Mouse (Mus musculus): ENCODE measurements around the gene Calhm1.

GRCm38 (mm10) chr19:47176916-47177505 lies 33.0 kb upstream of the Calhm1 start:
- TF ChIP-seq CTCF (IDR thresholded peaks at IDR 0.05; ENCODE audit: control insufficient read depth, insufficient read depth, insufficient read length) (no peak), USF1 (IDR thresholded peaks at IDR 0.05; ENCODE audit: low read depth) (no peak), FOSL1 (IDR thresholded peaks at IDR 0.05; ENCODE audit: insufficient read depth, low read length, poor library complexity, severe bottlenecking) (peak; percentile 48)
